Mouse (Mus musculus) B cell, adult 67 days (primary cell): ENCODE data around the gene Exd1. TPM values are rescaled to one million over a fixed set of nuclear protein-coding genes. Genes with fewer than 3 reads are reported as not detected.

Experiments used
- total RNA-seq, 2 experiments: library from RNA; stranded (reverse); gene quantifications; 4 replicates each; pipeline ENCODE4 v1.2.4; 2023

Exd1 gene
- total RNA-seq = not detected

DNA sequence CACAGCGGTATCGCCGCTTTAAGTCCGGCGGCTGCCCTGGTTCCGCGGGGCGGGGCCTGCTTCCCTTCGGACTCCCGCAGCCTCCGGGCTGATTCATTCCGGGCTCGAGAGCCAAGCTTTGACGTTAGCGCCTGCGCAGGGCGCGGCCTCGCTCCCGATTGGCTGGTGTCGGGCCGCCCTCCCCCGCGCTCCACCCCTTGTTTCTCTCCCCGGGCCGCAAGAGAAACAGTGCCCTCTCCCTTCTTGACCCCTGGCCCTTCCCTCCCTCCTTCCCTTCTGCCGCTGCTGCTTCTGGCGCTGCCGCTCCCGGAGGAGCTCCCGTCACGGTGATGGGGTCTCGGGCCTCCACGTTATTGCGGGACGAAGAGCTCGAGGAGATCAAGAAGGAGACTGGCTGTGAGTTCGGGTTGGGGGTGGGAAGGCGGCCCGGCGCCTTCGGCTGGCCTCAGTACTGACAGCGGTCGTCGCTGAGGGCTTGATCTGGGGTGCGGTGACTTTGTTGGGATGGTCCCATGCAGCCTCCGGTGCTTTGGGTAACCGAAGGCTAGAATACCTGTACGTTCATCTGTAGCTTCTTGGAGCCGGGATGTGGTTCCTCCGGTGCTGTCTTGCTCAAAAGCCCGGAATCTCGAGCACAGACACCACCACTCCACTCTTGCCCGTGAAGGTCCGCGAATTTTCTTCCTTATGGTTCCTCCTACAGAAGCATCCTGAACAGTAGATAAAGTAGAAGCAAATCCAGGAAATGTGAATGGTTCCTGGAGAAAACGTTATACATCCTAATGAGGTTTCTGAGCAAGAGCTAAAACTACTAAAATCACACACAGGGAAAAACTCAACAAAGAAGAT is at the start of gene Exd1, which contains the start of gene Chp1:
TSS of gene Exd1 (minus strand) at position 106 of the 849 bp plus-strand sequence.
TSS of gene Chp1 (plus strand) at position 176 of the 849 bp plus-strand sequence.

DNA sequence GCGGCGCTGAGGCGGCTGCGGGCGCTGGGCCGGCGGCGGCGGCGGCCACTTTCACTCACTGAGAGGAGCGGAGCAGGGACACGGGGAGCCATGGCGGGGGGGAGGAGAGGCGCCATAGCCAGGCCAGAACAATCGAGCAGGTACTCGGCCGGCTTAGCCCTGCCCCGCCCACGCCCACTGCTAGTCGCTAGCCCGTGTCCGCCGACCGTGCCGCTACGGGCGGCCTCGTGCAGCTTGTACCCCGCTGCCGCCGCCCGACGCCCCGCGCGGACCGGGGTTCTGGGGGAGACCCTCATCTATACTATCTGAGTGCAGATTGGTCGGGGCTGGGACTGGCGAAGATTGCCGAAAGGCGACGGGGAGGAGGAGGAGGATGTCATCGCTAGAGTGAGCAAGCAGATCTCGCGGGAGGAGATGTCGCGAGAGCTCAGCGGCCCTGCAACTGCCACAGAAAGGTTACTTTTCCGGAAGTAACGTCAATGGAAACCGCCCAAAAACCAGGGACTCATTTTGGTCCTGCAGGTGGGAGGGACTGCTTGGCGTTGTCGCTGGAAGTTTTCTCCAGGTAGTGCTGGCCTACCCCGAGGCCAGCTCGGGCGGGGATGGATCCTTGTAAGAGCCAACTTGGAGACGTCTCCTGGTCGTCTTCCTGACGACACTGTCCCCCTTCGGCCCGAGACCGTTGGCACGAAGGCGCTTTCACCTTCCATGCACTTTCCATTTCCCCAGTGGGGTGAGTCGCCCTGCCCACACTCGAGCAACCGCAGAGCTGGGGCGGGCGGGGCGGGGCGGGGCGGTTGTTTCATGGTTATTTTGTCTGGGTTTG is 69.6 kb downstream of the Exd1 start, which contains the start of gene Ino80:
TSS of gene Ino80 (minus strand) at position 117 of the 826 bp plus-strand sequence.

Other genes starting within 250 kb of the Exd1 start
- under 1 TPM; 0.55 to 0.59 TPM for gene Dll4, start 221.8 kb downstream of the Exd1 start, total RNA-seq
- under 1 TPM in 1 of 2 experiments, not detected in 1; 0.56 TPM for gene Chac1, start 196.4 kb downstream of the Exd1 start, total RNA-seq
- gene Ino80, start 69.9 kb downstream of the Exd1 start, total RNA-seq = 10 to 100 TPM; 47.3 to 48.9 TPM
- gene Chp1, start 70 bp upstream of the Exd1 start, total RNA-seq = 10 to 100 TPM; 69.4 to 75.0 TPM
- 1 to 10 TPM; 1.8 to 3.8 TPM for gene Nusap1, start 70.7 kb upstream of the Exd1 start, total RNA-seq
- gene Oip5, start 70.8 kb upstream of the Exd1 start, total RNA-seq = 1 to 10 TPM; 1.1 to 2.0 TPM
- gene Ndufaf1, start 115.2 kb upstream of the Exd1 start, total RNA-seq = 10 to 100 TPM; 19.4 to 21.6 TPM
- gene Rtf1, start 127.4 kb upstream of the Exd1 start, total RNA-seq = 10 to 100 TPM; 46.5 to 54.3 TPM
- under 1 TPM; 0.38 to 0.71 TPM for gene Itpka, start 194.7 kb upstream of the Exd1 start, total RNA-seq
- 10 to 100 TPM; 21.7 to 24.8 TPM for gene Ltk, start 212.8 kb upstream of the Exd1 start, total RNA-seq
- gene Rpap1, start 239.9 kb upstream of the Exd1 start, total RNA-seq = 10 to 100 TPM; 32.2 to 34.8 TPM